In genomic region chr8:84995680-84996079, GRCm38 (mm10) we compare ENCODE assay signal across 13 mouse cellular contexts. TPM values are rescaled to one million over a fixed set of nuclear protein-coding genes. Genes with fewer than 3 reads are reported as not detected.
DNase-seq lines count a peak whose midpoint lies in the region; ATAC-seq and TF ChIP-seq lines count a peak whose summit lies in the region.
"Had no signal": no experiment of that assay in that cellular context is flagged by ENCODE, and none has a peak within 500 bp of the region (broad histone marks: within the 10 kb centered on the region; RNA-seq: fewer than 3 reads in every experiment).

No protein-coding gene starts in this region.

- no peak overlapping the region for H3K4me3 ChIP-seq in kidney, embryonic 15.5 days (replicated peaks)
- no peak overlapping the region for H3K4me3 ChIP-seq in hindbrain, embryonic 12.5 days
- H3K4me3 ChIP-seq in midbrain, postnatal 0 days (ENCODE audit: low read depth, low read length), result no peak overlapping the region
- H3K4me3 ChIP-seq: embryonic facial prominence, embryonic 15.5 days; liver, embryonic 15.5 days had no signal

- TF ChIP-seq CTCF in midbrain, postnatal 0 days (IDR thresholded peaks at IDR 0.05), result no peak

- 21% methylated on average over 25 of the region's 25 CpGs for WGBS in kidney, embryonic 15.5 days
- WGBS in hindbrain, embryonic 12.5 days, result 30% methylated on average over 25 of the region's 25 CpGs
- WGBS in midbrain, postnatal 0 days, result 24% methylated on average over 25 of the region's 25 CpGs

- no peak overlapping the region for H3K27ac ChIP-seq in kidney, embryonic 15.5 days
- H3K27ac ChIP-seq in hindbrain, embryonic 12.5 days, result no peak overlapping the region
- H3K27ac ChIP-seq in midbrain, postnatal 0 days (ENCODE audit: low read depth, low read length), result no peak overlapping the region
- H3K27ac ChIP-seq: embryonic facial prominence, embryonic 15.5 days; liver, embryonic 15.5 days had no signal

- peaks cover 24% of the 10 kb centered on the region for H3K27me3 ChIP-seq in kidney, embryonic 15.5 days
- H3K27me3 ChIP-seq in hindbrain, embryonic 12.5 days, result peaks cover 26% of the 10 kb centered on the region
- no peaks in the 10 kb centered on the region for H3K27me3 ChIP-seq in midbrain, postnatal 0 days (ENCODE audit: insufficient read depth, low read length)

- no peak overlapping the region for H3K9ac ChIP-seq in kidney, embryonic 15.5 days
- peak overlapping the region; percentile 32; the same call in 1 of the 2 replicates for H3K9ac ChIP-seq in hindbrain, embryonic 12.5 days
- H3K9ac ChIP-seq in midbrain, postnatal 0 days (replicated peaks; ENCODE audit: low read length, poor library complexity, severe bottlenecking), result no peak overlapping the region
- H3K9ac ChIP-seq: embryonic facial prominence, embryonic 15.5 days; liver, embryonic 15.5 days had no signal

- 0 out of 2 replicates have a peak overlapping the region, but pooled peaks have one; percentile 25 for H3K4me2 ChIP-seq in kidney, embryonic 15.5 days
- H3K4me2 ChIP-seq in hindbrain, embryonic 12.5 days (replicated peaks), result peak overlapping the region; percentile 1; the same call in 1 of the 2 replicates
- H3K4me2 ChIP-seq in midbrain, postnatal 0 days (ENCODE audit: low read depth, low read length, poor library complexity, severe bottlenecking), result no peak overlapping the region
- H3K4me2 ChIP-seq: embryonic facial prominence, embryonic 15.5 days; liver, embryonic 15.5 days had no signal

- H3K36me3 ChIP-seq in kidney, embryonic 15.5 days, result peaks cover 19% of the 10 kb centered on the region
- H3K36me3 ChIP-seq in hindbrain, embryonic 12.5 days, result 0 out of 2 replicates have a peak, but pooled peaks cover 4% of the 10 kb centered on the region
- peaks cover 14% of the 10 kb centered on the region; the same call in 1 of the 2 replicates for H3K36me3 ChIP-seq in midbrain, postnatal 0 days (ENCODE audit: insufficient read depth, low read length)
- H3K36me3 ChIP-seq: embryonic facial prominence, embryonic 15.5 days; liver, embryonic 15.5 days had no signal

- no peak for ATAC-seq in kidney, embryonic 15.5 days (replicated peaks; ENCODE audit: low FRiP score)
- no peak for ATAC-seq in hindbrain, embryonic 12.5 days (ENCODE audit: low FRiP score)
- no peak for ATAC-seq in midbrain, postnatal 0 days (ENCODE audit: low FRiP score)
- ATAC-seq in CD4-positive, CD25-positive, alpha-beta regulatory T cell, adult 4 months, result no peak

- no peaks in the 10 kb centered on the region for H3K9me3 ChIP-seq in kidney, embryonic 15.5 days (replicated peaks)
- no peaks in the 10 kb centered on the region for H3K9me3 ChIP-seq in hindbrain, embryonic 12.5 days (replicated peaks)
- H3K9me3 ChIP-seq in midbrain, postnatal 0 days (ENCODE audit: low read length), result no peaks in the 10 kb centered on the region
- H3K9me3 ChIP-seq: embryonic facial prominence, embryonic 15.5 days; liver, embryonic 15.5 days had no signal

- peaks cover 23% of the 10 kb centered on the region for H3K4me1 ChIP-seq in kidney, embryonic 15.5 days
- H3K4me1 ChIP-seq in hindbrain, embryonic 12.5 days, result peaks cover 17% of the 10 kb centered on the region
- H3K4me1 ChIP-seq in midbrain, postnatal 0 days (ENCODE audit: insufficient read depth, low read length), result peaks cover 5% of the 10 kb centered on the region; the same call in 1 of the 2 replicates

- peak; percentile 38 for DNase-seq in cerebellum, adult 11-12 months
- DNase-seq in cerebellum, postnatal 14 days, result no peak
- no peak for DNase-seq in kidney, adult 18-20 months
- DNase-seq in midbrain, postnatal 0 days (ENCODE audit: low spot score), result peak; percentile 40
- no peak for DNase-seq in kidney, adult 8-10 months
- DNase-seq: layer of hippocampus, postnatal 36 days had no signal

RNA-seq across cellular contexts. Expression of gene Hook2, which starts 5.3 kb away (rescaled TPM):
- polyA plus RNA-seq in kidney, embryonic 15.5 days (2015; fragmentation: Nextera tagmentation; extraction: Ambion mirVana), result 25.3 and 27.0 TPM in 2 replicates
- polyA plus RNA-seq in hindbrain, embryonic 12.5 days (2016; fragmentation: Nextera tagmentation; extraction: Ambion mirVana), result 16.3 and 18.7 TPM in 2 replicates
- total RNA-seq in midbrain, postnatal 0 days (2014; rRNA removed), result 21.4 and 32.5 TPM in 2 replicates
- 40.1 and 41.3 TPM in 2 replicates for polyA plus RNA-seq in midbrain, postnatal 0 days (2015; fragmentation: Nextera tagmentation; extraction: Ambion mirVana)
- 1 to 10 TPM; 4.2 to 5.6 TPM for polyA plus RNA-seq in CD4-positive, CD25-positive, alpha-beta regulatory T cell, adult 4 months (2017; shearing (Covaris generic))

RNA-seq across cellular contexts. Expression of gene Junb, which starts 17.2 kb away (rescaled TPM):
- 9.6 TPM in 2 replicates for polyA plus RNA-seq in kidney, embryonic 15.5 days (2015; fragmentation: Nextera tagmentation; extraction: Ambion mirVana)
- 6.0 and 7.5 TPM in 2 replicates for polyA plus RNA-seq in hindbrain, embryonic 12.5 days (2016; fragmentation: Nextera tagmentation; extraction: Ambion mirVana)
- total RNA-seq in midbrain, postnatal 0 days (2014; rRNA removed), result 11.3 and 15.9 TPM in 2 replicates
- polyA plus RNA-seq in midbrain, postnatal 0 days (2015; fragmentation: Nextera tagmentation; extraction: Ambion mirVana), result 5.3 and 6.1 TPM in 2 replicates
- 10 to 100 TPM; 18.9 to 29.4 TPM for polyA plus RNA-seq in CD4-positive, CD25-positive, alpha-beta regulatory T cell, adult 4 months (2017; shearing (Covaris generic))

RNA-seq across cellular contexts. Expression of gene Best2, which starts 18.7 kb away (rescaled TPM):
- polyA plus RNA-seq in kidney, embryonic 15.5 days (2015; fragmentation: Nextera tagmentation; extraction: Ambion mirVana), result 0.10 TPM in 1 of 2 replicates, not detected in the other
- polyA plus RNA-seq in hindbrain, embryonic 12.5 days (2016; fragmentation: Nextera tagmentation; extraction: Ambion mirVana), result not detected in 2 replicates
- total RNA-seq in midbrain, postnatal 0 days (2014; rRNA removed), result 0.47 TPM in 1 of 2 replicates, not detected in the other
- polyA plus RNA-seq in midbrain, postnatal 0 days (2015; fragmentation: Nextera tagmentation; extraction: Ambion mirVana), result 0.15 and 0.27 TPM in 2 replicates
- not detected for polyA plus RNA-seq in CD4-positive, CD25-positive, alpha-beta regulatory T cell, adult 4 months (2017; shearing (Covaris generic))
- total RNA-seq: layer of hippocampus, postnatal 36 days had no signal
- polyA plus RNA-seq: gonadal fat pad, adult 2 months; liver, embryonic 15.5 days; spleen, adult 2 months had no signal

RNA-seq across cellular contexts. Expression of gene Rnaseh2a, which starts 26.1 kb away (rescaled TPM):
- polyA plus RNA-seq in kidney, embryonic 15.5 days (2015; fragmentation: Nextera tagmentation; extraction: Ambion mirVana), result 125 and 129 TPM in 2 replicates
- polyA plus RNA-seq in hindbrain, embryonic 12.5 days (2016; fragmentation: Nextera tagmentation; extraction: Ambion mirVana), result 77.4 and 77.9 TPM in 2 replicates
- total RNA-seq in midbrain, postnatal 0 days (2014; rRNA removed), result 40.5 and 48.9 TPM in 2 replicates
- 36.5 and 39.7 TPM in 2 replicates for polyA plus RNA-seq in midbrain, postnatal 0 days (2015; fragmentation: Nextera tagmentation; extraction: Ambion mirVana)
- polyA plus RNA-seq in CD4-positive, CD25-positive, alpha-beta regulatory T cell, adult 4 months (2017; shearing (Covaris generic)), result 100 to 1,000 TPM in 1 of 2 experiments, 10 to 100 TPM in 1; 78.9 to 109 TPM

RNA-seq across cellular contexts. Expression of gene Prdx2, which starts 26.3 kb away (rescaled TPM):
- 808 and 824 TPM in 2 replicates for polyA plus RNA-seq in kidney, embryonic 15.5 days (2015; fragmentation: Nextera tagmentation; extraction: Ambion mirVana)
- 1,088 and 1,187 TPM in 2 replicates for polyA plus RNA-seq in hindbrain, embryonic 12.5 days (2016; fragmentation: Nextera tagmentation; extraction: Ambion mirVana)
- total RNA-seq in midbrain, postnatal 0 days (2014; rRNA removed), result 720 and 802 TPM in 2 replicates
- polyA plus RNA-seq in midbrain, postnatal 0 days (2015; fragmentation: Nextera tagmentation; extraction: Ambion mirVana), result 904 and 934 TPM in 2 replicates
- polyA plus RNA-seq in CD4-positive, CD25-positive, alpha-beta regulatory T cell, adult 4 months (2017; shearing (Covaris generic)), result 100 to 1,000 TPM; 213 to 298 TPM

Comparison
In these comparisons a context has a peak if more than half of its experiments do, and no peak if none do; other contexts are left out.
1. DNase-seq: peak in cerebellum, adult 11-12 months (single experiment) and midbrain, postnatal 0 days (single experiment); none in cerebellum, postnatal 14 days (0 of 2), kidney, adult 18-20 months (single experiment) and kidney, adult 8-10 months (0 of 2).